Mouse (Mus musculus): ENCODE measurements around the gene Gm7534. TPM values are rescaled to one million over a fixed set of nuclear protein-coding genes. Genes with fewer than 3 reads are reported as not detected.

The Gm7534 gene
- polyA plus RNA-seq, 1 experiment from 2014 or later, result 0.22 TPM

GRCm38 (mm10) chr4:134237582-134238278 is 34.9 kb upstream of the Gm7534 start:
- Histone ChIP-seq H3K36me3 (ENCODE audit: insufficient read depth, low read length) (no peaks in the 10 kb centered on the region), H3K4me3 (replicated peaks; ENCODE audit: low read depth, low read length) (peak overlapping the region; percentile 34), H3K4me1 (replicated peaks; ENCODE audit: insufficient read depth, low read length) (0 out of 2 replicates have a peak, but pooled peaks cover 3% of the 10 kb centered on the region), H3K9me3 (replicated peaks; ENCODE audit: low read length) (no peaks in the 10 kb centered on the region), H3K9ac (ENCODE audit: low read depth, low read length) (peak overlapping the region; percentile 50), H3K27me3 (ENCODE audit: insufficient read depth, low read length) (no peaks in the 10 kb centered on the region), H3K27ac (peak overlapping the region; percentile 68), H3K4me2 (ENCODE audit: low read length) (peak overlapping the region; percentile 53)
- peak; percentile 18; the same call in 1 of the 2 replicates for ATAC-seq (replicated peaks; ENCODE audit: low FRiP score, low read depth)
- TF ChIP-seq CTCF (IDR thresholded peaks at IDR 0.05; ENCODE audit: low read depth), result no peak
- WGBS, result 25% methylated on average over 19 of the region's 19 CpGs
- no peak for DNase-seq (ENCODE audit: low spot score)

- no peaks in the 10 kb centered on the region for H3K27me3 ChIP-seq (ENCODE audit: insufficient read depth, low read length)
- H3K4me2 ChIP-seq (ENCODE audit: low read length), result no peak overlapping the region
- H3K4me3 ChIP-seq (replicated peaks; ENCODE audit: low read depth, low read length), result no peak overlapping the region
- H3K9ac ChIP-seq (ENCODE audit: low read depth, low read length), result no peak overlapping the region
- 76% methylated on average over 5 of the region's 5 CpGs for WGBS
- no peak overlapping the region for H3K27ac ChIP-seq
- DNase-seq (ENCODE audit: low spot score) (no peak), ATAC-seq (replicated peaks; ENCODE audit: low FRiP score, low read depth) (no peak)
- H3K9me3 ChIP-seq (replicated peaks; ENCODE audit: low read length), result no peaks in the 10 kb centered on the region
- H3K4me1 ChIP-seq (replicated peaks; ENCODE audit: insufficient read depth, low read length), result 0 out of 2 replicates have a peak, but pooled peaks cover 8% of the 10 kb centered on the region
- no peaks in the 10 kb centered on the region for H3K36me3 ChIP-seq (ENCODE audit: insufficient read depth, low read length)
- TF ChIP-seq CTCF (IDR thresholded peaks at IDR 0.05; ENCODE audit: low read depth), result no peak
These were observed 32.1 kb upstream of the Gm7534 start for GRCm38 (mm10) chr4:134234876-134235275.

GRCm38 (mm10) chr4:134230431-134230830 is 27.6 kb upstream of the Gm7534 start:
- Histone ChIP-seq H3K4me3 (replicated peaks; ENCODE audit: low read depth, low read length) (no peak overlapping the region), H3K27ac (no peak overlapping the region), H3K4me1 (replicated peaks; ENCODE audit: insufficient read depth, low read length) (0 out of 2 replicates have a peak, but pooled peaks cover 4% of the 10 kb centered on the region), H3K9ac (ENCODE audit: low read depth, low read length) (no peak overlapping the region), H3K4me2 (ENCODE audit: low read length) (no peak overlapping the region), H3K36me3 (ENCODE audit: insufficient read depth, low read length) (no peaks in the 10 kb centered on the region), H3K9me3 (replicated peaks; ENCODE audit: low read length) (no peaks in the 10 kb centered on the region), H3K27me3 (ENCODE audit: insufficient read depth, low read length) (no peaks in the 10 kb centered on the region)
- DNase-seq (ENCODE audit: low spot score) (no peak), ATAC-seq (replicated peaks; ENCODE audit: low FRiP score, low read depth) (no peak)
- no peak for TF ChIP-seq CTCF (IDR thresholded peaks at IDR 0.05; ENCODE audit: low read depth)
- 25% methylated on average over 8 of the region's 8 CpGs for WGBS

DNA sequence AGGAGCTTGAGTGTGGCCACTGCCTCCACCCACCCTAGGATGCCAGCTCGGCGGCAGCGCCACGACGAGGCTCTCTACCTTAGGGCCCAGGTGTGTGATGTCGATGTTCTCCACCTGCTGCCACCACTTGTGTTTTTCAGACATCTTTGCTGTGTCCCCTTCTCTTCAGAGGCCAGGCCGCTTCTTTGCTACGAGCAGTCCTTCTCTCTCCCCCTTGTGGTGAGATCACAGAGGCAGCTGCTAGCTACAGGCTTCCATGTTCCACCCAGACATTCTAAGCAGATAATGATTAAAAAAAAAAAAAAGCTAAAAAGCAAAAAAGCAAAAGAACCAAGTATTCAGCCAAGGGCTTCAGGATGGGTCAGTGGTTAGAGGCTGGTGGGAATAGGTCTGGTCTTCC is 24.4 kb upstream of the Gm7534 start, which contains the start of gene Catsper4:
Catsper4 (minus strand) TSS at position 190 of the 400 bp plus-strand sequence.
- peak; percentile 66 for TF ChIP-seq CTCF (IDR thresholded peaks at IDR 0.05; ENCODE audit: low read depth)
- Histone ChIP-seq H3K4me1 (replicated peaks; ENCODE audit: insufficient read depth, low read length) (0 out of 2 replicates have a peak, but pooled peaks cover 5% of the 10 kb centered on the region), H3K27ac (no peak within 1 kb of the TSS)

DNA sequence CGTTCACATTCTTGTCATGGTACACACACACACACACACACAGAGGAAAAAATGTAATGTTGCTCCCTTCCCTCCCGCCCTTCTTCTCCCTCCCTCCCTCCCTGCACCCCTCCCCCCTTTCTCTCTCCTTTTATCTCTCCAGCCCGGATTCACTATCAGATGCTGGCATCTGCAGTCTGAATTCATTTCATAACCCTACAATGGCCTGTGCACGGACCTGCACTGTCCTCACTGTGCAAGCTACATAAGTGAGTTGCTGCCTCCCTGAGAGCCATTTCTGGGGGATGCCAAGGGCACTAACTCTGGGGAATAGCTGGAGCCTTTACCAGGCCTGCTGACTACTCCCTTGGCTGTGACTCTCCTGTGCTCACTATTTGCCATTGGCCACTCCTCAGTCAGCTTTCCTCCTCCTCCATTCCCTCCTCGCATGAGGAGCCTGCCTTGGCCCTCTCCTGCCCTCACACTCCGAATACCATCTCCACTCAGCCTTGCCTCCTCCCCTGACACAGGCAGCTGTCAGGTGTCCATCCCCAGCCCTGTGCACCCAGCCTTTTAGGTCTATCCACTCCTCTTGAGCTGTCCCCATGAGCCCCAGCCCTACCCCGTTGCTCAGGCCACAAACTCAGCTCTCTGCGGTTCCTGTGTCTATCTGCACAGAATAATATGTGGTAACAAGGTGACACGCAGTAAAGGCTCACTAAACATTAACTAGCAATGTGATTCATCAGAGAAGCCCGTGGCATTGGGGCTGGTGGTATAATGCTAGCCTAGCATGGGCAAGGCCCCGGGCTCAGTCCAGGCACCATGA is 20.2 kb upstream of the Gm7534 start:
- H3K9ac ChIP-seq (ENCODE audit: low read depth, low read length), result no peak overlapping the region
- WGBS, result 41% methylated on average over 11 of the region's 11 CpGs

More for the DNA sequence above, 24.4 kb upstream of the Gm7534 start, which contains the start of gene Catsper4:
- DNase-seq (ENCODE audit: low spot score), result peak; percentile 69
- Histone ChIP-seq H3K9me3 (replicated peaks; ENCODE audit: low read length) (no peaks in the 10 kb centered on the region), H3K36me3 (ENCODE audit: insufficient read depth, low read length) (no peaks in the 10 kb centered on the region), H3K4me2 (ENCODE audit: low read length) (no peak within 1 kb of the TSS), H3K4me3 (replicated peaks; ENCODE audit: low read depth, low read length) (no peak within 1 kb of the TSS), H3K9ac (ENCODE audit: low read depth, low read length) (no peak within 1 kb of the TSS), H3K27me3 (ENCODE audit: insufficient read depth, low read length) (no peaks in the 10 kb centered on the region)
- 60% methylated on average over 8 of the region's 8 CpGs for WGBS
- no peak for ATAC-seq (replicated peaks; ENCODE audit: low FRiP score, low read depth)

DNA sequence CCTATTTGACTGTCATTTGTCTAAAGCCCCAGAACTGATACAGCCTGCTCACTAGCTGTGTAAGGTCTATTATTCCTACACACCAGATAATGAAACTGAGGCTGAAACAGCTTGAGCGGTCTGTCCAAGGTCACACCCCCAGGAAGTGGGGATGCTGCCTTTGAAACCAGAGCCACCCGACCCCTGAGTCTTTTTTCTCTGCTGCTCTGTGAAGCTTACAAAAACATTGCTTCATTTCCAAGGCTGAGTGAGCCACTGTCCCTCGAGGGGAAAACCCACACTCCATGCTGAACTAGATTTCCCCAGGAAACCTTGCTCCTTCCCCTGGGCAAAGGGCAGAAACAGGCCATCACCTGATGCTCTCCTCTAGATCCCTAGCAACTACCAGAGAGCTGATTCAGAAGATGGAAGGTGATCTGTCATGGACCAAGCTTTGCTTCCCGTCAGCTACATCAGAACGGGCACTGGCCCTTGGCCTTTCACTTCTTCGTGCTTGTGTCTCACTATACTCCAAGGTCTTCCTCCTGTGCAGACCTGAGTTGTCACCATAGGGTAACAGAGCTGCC is 3.8 kb upstream of the Gm7534 start:
- no peak overlapping the region for H3K27ac ChIP-seq

More for the DNA sequence above, 20.2 kb upstream of the Gm7534 start:
- Histone ChIP-seq H3K4me1 (replicated peaks; ENCODE audit: insufficient read depth, low read length) (0 out of 2 replicates have a peak, but pooled peaks cover 5% of the 10 kb centered on the region), H3K4me3 (replicated peaks; ENCODE audit: low read depth, low read length) (no peak overlapping the region), H3K9me3 (replicated peaks; ENCODE audit: low read length) (no peaks in the 10 kb centered on the region), H3K36me3 (ENCODE audit: insufficient read depth, low read length) (no peaks in the 10 kb centered on the region), H3K4me2 (ENCODE audit: low read length) (peak overlapping the region; percentile 15; the same call in 1 of the 2 replicates), H3K27me3 (ENCODE audit: insufficient read depth, low read length) (no peaks in the 10 kb centered on the region), H3K27ac (peak overlapping the region; percentile 86)
- DNase-seq (ENCODE audit: low spot score), result peak; percentile 56
- ATAC-seq (replicated peaks; ENCODE audit: low FRiP score, low read depth), result peak; percentile 77
- TF ChIP-seq CTCF (IDR thresholded peaks at IDR 0.05; ENCODE audit: low read depth), result no peak

More for the DNA sequence above, 3.8 kb upstream of the Gm7534 start:
- H3K9ac ChIP-seq (ENCODE audit: low read depth, low read length), result no peak overlapping the region
- no peaks in the 10 kb centered on the region for H3K9me3 ChIP-seq (replicated peaks; ENCODE audit: low read length)
- H3K4me3 ChIP-seq (replicated peaks; ENCODE audit: low read depth, low read length), result no peak overlapping the region
- WGBS, result 15% methylated on average over 6 of the region's 6 CpGs
- H3K27me3 ChIP-seq (ENCODE audit: insufficient read depth, low read length), result no peaks in the 10 kb centered on the region
- ATAC-seq (replicated peaks; ENCODE audit: low FRiP score, low read depth) (0 out of 2 replicates have a peak, but pooled peaks have one; percentile 29), DNase-seq (ENCODE audit: low spot score) (peak; percentile 52)
- H3K4me2 ChIP-seq (ENCODE audit: low read length), result no peak overlapping the region
- H3K36me3 ChIP-seq (ENCODE audit: insufficient read depth, low read length), result no peaks in the 10 kb centered on the region
- no peaks in the 10 kb centered on the region for H3K4me1 ChIP-seq (replicated peaks; ENCODE audit: insufficient read depth, low read length)
- TF ChIP-seq CTCF (IDR thresholded peaks at IDR 0.05; ENCODE audit: low read depth), result no peak
